Mouse (Mus musculus) right cerebral cortex, postnatal 10 days (tissue): ENCODE results near the gene Car11.
"Not testable (repeated sequence)": the region's sequence is repeated elsewhere in the genome, so short reads cannot be mapped to it uniquely, and the experiment has no call there.

Experiments
- DNase-seq, 2 experiments: peaks; one replicate each; pipeline ENCODE4 v3.0.0; 2021; ENCODE audit warnings: low spot score in 2 of 2

Gene Car11

DNA sequence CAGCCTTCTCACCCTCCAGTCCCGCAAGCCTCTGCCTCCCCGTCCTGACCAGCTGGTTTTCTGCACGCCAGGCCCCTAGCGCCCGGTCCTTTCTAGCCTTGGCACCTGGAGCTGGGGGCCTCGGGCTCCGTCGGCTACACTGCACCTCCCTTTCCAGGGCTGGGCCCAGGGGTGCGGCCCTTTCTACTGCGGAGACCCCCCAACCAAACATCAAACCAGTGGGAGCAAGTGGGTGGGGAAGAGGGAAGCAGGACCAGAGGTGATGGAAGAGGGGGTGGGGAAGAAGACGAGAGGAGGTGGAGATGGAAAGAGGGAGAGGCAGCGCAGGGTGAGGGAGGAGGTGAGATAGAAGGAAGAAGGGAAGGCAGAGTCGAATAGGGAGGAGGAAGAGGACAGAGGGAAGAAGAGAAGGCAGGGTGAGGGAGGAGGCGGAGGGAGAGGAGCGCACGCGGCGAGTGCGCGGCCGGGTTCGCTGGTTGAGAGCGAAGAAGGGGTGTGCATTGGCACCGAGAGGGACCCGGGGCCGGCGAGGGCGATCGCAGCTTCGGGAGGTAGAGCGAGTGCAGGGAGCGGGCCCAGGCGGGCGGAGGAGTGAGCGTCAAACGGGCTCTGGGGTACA, at the start of gene Car11:
Gene Car11 (plus strand): TSS at position 321 of the 619 bp plus-strand sequence.
- peak; percentile 71 to 81 for DNase-seq

DNA sequence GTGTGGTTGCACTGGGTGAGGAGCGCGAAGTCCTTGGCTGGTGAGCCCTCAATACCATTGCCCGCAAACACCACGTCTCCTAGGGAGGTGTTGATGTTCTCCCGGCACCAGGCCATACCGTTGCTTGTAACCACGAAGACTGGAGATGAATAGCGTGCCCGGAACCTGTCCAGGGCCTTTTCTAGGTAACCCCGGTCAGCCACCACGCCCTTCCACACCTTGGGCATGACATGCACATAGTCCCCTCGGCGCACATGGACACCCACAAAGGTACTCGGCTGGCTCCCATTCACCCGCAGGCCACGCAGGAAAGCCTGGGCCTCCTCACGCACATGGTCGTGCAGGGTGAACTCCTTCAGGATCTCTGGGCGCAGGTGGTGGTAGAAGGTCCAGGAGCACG, 49.2 kb upstream of the Car11 start:
- not testable (repeated sequence) for DNase-seq

DNA sequence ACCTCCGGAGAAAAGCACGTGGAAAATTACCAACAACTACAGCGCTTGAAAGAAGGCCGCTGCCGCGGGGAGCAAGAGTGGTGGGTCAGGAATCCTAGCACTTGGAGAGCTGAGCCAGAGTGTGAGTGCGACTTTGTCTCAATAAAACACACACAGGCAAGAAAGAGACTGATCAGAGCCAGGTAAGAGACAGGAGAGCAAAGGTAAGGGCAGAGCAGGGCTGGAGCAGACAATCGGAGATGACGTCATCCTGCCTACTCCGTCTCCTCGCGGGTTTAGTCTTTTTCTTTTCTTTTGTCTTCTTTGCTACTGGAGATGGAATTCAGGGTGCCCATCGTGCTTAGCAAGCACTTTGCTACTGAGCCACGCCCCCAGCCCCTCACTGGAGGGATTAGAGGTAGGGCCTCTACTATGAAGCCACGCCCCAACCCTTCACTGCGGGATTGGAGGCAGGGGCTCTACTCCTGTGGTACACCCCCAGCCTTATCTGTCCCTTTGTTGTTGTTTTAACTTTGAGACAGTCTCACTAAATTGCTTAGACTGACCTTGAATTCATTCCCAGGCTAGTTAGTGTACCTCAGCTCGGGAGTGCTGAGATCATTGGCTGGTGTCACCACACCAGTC, 45.1 kb upstream of the Car11 start:
- DNase-seq, result no peak

DNA sequence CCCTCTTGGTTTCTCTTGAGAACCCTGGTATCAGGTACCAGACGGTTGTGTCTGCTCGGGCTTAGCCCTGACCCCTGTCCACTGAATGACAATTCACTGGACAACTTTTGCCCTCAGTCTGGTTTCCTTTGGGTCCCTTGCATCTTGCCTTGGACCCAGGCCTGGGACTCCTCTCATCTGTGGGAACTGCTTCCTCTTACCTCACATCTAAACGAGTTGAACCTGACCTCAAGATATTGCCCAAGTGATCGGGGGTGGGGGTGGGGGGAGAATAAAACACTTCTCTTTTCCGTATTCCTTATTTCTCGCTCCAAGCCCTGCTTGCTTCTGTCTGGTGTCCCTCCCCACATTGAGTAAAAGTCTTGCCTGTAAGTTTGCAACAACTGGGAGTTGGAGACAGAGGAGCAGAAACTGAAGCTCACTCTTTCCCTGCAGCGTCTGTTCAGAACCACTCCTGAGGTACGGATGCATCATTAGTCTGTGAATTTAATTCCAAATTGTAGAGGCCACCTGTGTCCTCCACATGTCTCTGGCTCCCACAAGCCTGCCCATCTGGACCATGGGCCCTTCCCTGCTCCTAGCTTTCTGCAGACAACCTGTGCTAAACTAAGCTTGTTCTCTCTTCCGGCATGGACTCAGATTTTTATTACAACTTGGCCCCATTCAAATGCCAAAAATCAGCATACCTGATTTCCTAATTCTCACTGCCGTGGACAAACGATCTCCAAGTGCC, 38.7 kb upstream of the Car11 start:
- DNase-seq, result no peak

DNA sequence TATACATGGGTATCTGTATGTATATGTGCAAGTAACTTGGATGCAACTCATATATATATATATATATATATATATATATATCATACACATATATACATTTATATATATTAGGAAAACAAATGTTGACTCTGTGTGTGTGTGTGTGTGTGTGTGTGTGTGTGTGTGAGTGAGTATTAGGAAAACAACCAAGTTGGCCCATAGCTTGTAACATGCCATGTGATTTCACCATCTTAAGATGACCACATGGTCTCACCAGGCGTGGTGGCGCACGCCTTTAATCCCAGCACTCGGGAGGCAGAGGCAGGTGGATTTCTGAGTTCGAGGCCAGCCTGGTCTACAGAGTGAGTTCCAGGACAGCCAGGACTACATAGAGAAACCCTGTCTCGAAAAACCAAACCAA, 37.9 kb upstream of the Car11 start:
- DNase-seq, result not testable (repeated sequence)

DNA sequence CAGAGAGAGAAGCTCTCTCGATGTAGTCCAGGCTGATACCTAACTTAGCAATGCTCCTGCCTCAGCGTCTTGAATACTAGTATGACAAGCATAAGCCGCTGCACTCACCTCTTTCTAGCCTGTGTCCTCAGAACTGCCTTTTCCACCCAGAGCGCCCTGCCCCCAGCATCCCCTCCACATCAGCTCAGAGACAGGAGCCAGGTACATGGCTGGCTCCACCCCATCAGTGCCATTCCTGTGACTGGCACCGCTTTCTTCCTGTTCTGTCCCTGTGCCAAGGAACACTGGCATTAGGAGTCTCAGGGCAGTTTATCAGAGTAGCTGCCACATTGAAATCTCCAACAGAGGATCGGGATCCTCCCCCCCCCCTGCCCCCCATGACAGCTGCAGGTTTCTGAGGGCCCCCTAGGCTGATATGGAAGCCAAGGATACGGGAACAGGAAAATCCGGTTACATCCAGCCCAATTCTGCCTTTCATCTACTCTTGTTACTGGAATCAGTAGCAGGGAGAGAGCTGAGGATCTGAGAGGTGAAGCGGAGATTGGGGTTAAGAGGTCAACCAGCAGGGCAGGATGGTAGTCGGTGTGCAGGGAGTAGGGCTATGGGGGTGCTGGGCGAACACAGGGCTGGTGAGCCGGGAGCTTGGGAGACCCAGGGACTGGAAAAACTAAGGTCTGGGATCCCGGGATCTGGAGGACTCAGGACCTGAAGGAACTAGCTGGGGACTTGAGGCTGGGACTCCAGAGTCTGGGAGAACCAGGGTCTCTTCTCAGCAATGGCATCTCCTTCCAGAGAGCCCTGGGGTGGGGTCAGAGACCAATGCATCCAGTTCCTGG, 34.1 kb upstream of the Car11 start:
- no peak for DNase-seq

DNA sequence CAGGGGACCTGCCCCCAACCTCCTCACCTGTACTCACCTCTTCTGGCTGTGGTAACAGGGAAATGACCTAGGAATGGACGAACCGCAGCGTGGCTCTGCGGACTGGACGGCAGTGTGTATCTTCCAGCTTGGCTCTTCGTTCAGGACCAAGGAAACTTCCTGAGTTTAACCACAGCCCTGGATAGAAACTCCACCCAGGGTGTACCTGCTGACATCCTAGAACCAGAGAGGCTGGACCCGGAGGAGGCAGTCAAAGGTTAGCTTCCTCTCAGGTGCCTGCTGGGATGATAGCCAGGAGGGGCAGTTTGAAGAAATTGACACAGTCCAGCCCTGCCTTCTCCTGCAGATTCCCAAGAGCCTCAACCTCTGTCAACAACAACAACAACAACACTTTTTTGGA, 33.5 kb upstream of the Car11 start, which contains the start of gene Fut2:
Gene Fut2 (minus strand): TSS at position 234 of the 400 bp plus-strand sequence.
- no peak for DNase-seq

DNA sequence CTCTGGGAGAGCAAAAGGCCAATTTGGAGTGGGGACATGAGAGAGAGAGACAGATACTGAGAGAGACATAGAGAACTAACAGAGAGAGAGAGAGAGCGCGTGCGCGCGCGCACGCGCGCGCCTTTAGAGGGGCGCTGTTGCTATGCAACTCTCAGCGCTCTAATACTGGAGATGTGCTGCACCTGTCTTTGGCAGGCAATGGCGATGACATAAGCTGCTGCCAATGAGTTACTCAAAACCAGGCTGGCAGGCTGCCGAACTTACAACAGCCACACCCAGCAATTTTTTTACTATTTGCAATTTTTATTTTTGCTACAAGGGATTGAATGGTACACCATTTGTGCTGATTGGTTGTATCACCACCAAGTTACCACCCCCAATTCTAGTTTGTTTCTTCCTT, 31.9 kb upstream of the Car11 start:
- peak; percentile 64 to 75 for DNase-seq

DNA sequence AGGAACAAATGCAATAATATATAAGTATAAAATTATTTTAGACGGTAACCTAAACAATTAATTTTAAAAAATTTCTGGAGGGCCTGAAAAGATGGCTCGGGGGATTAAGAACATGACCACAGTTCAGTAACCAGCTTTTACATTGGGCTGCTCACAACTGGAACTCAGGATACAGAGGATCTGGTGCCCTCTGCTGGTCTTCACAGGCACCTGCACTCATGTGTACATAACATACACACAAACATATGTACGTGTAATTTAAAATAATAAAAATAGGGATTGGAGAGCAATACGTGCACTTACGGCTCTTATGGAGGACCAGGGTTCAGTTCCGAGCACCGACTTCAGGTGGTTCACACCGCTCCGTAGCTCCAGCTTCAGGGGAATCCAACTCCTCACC, 30.7 kb upstream of the Car11 start:
- no peak for DNase-seq

DNA sequence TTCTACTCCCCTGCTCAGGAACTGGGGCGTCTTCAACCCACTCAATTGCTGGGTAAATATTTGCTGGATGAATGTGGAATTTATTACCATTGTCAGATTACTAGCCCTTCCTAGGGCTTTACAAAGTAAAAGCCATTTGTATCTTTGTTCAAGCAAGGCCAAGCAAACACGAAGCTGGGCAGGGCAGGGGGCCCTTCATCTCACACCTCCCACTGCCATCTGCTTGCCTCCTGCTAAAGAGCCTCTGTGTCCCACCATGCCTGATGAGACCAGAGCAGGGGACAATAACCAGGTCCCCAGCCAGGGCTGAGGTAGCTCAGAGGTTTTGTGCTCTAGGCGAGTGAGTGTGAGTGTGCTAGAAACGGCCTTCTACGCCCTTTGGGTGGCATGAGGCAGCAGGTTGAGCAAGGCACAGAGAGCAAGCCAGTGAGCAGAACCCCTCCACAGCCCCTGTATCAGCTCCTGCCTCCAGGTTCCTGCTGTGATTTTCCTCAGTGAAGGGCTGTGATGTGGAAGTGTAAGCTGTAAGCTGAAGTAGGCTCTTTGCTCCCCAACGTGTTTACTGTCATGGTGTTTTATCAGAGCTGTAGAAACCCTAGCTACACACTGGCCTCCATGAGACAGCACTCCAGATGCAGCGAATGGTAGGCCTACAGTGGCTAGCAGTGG, 21.9 kb upstream of the Car11 start:
- DNase-seq, result no peak

DNA sequence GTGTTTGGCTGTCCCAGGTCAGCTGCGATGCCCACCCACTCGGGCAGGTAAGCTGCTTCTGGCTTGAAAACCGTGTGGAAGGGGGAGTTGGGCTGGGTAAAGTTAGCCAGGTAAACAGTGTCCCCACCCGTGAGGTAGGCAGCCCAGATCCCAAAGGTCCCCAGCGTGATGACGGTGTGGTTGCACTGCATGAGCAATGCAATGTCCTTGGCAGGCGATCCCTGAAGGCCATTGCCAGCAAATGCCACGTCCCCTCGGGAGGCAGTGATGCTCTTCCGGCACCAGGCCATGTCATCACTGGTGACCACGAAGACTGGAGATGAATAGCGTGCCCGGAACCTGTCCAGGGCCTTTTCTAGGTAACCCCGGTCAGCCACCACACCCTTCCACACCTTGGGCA, 21.1 kb upstream of the Car11 start:
- DNase-seq, result no peak

DNA sequence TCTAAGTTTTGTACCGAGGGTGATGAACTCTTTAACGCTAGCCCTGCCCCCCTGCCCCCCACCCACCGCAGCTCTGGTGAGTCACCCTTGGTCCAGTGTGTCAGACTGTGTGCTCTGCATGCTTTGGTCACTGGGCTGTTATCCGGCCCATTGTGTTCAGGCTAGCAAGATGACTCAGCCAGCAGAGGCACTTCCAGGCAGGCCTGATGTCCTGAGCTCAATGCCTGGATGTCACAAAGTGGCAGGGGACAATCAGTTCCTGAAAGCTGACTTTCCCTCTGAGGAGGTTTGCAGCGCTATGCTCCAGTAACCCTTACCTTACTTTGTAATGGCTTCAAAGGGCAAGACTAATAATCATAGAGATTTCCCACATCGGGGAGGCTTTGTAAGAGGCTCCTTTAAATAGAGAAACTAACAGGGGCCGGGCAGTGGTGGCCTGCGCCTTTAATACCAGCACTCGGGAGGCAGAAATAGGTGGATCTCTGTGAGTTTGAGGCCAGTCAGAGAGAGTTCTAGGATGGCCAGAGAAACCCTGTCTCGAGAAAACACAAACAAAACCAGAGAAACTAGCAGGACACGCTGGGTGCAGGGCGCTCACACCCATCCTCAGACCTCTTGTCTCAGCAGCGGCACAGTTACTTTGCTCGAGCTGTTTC, 19.5 kb upstream of the Car11 start:
- no peak for DNase-seq

DNA sequence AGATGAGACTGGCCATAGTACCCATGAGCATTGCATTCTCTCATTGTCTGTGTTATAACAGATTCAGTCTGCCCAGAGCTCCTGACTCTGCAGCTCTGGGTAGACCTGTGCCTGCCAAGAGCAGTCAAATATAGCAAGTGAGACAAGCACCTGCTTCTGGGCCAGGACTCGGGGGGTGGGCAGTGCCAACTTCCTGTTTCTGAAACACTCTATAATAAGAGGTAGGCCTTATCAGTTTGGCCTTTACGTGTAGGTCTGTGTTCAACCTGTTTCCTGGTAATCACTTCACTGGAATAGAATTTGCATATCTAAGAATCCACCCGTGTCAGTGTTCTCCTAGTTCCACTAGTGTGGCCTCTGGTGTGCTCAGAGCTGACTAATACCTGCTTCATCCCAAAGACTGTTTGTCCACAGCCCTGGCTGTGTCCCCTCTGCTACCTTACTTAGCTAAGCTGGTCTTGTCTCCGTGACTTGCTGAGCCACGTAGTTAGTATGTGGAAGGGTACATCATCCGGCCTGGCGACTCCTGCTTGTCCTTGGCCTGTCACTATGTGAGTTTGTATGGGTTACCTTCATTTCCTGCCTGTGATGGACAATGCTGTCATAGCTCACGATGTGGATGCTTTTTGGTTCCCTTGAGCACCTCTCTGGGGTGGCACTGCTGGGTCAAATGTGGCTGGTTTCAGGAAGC, 18.5 kb upstream of the Car11 start:
- no peak for DNase-seq

DNA sequence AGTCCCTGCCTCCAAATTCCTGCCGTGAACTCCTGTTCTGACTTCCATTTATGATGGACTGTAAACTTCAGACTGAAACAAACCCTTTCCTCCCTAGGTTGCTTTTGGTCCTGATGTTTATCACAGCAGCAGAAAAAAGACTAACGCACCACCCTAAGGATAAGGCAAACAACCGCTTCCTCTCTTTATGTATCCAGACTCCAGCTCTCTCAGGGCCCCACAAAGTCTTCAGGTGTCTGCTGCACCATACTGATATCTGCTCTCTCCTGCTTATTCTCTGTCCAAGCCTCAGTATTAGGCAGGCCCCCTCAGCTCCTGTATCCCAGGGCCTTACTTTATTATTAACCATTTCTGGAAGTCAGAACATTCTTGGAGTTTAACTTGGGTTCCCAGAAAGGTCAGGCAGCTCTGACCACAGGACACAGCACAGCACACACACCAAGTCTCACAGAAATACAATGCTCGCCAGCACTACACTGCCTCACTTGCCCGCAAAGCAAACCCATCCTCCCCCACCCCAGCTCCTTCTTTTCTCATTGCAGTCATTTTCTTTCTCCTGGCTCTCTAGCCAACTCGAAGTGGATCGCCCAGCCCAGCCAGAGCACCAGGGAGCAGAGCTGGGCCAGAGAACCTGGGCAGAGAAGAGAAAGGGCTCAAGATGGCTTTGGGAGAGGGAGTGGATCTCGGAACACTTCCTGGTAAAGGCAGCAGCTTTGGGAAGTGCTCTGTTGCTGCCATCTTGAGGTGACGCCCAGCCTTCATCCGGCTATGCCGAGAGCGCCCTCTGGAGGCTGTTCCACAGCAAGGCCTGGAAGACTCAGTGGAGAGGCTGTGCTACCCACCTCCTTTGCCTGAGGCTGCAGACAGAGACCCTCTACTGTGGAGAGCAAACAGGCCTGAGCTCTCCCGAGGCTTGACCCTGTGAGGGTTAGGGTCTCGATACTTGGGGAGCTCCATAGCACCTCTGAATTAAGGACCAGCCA, 17.2 kb upstream of the Car11 start:
- peak; percentile 89 to 92 for DNase-seq

DNA sequence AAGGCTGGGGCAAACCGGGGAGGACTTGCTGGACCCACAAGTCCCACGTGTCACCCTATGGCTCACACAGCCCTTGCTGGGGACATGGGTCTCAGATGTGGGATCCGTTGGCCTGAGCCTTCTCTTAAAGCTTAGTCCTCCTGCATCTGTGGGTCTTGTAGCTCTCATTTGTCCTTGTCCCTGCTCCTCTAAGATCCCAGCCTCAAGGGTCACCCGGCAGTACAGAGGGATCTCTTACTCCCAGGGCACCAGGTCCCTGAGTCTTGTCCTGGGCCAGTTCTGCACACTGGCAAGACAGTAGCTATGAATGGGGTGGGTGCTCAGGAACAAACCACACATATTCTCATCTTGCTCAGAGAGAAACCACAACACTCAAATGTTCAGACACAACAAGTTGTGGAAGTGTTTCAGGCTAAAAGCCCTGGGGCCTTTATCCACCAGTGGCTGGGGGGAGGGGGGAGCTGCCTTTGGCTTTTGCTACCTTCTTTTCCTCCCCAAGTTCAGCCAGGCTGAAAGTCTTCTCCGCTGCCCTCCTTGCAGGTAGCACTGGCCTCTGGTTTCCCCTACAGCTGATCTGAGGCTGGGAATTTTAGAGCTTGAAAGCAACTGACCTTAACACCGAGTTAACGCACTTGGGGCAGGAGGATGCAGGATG, 16.1 kb upstream of the Car11 start, which contains the start of gene Ntn5:
Gene Ntn5 (plus strand): TSS at position 627 of the 655 bp plus-strand sequence.
- no peak for DNase-seq

DNA sequence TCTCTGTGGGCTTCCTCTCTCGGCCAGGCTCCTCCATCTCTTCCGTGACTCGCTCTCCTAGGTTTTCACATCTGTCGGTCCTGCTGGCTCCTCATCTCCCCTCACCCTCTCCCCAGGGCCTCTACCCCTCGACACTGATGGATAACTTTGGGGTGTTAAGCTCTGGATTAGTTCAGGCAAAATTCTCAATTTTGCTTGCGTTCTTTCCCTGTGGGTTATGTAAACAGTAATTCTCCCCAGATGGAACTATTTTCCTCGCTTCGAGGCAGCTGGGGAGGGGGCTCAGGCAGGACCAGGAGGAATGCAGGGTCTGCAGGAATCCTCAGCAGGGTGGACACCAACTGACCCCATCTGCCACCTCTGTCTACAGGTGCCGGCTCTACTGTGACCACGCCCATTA, 13.8 kb upstream of the Car11 start:
- no peak for DNase-seq

DNA sequence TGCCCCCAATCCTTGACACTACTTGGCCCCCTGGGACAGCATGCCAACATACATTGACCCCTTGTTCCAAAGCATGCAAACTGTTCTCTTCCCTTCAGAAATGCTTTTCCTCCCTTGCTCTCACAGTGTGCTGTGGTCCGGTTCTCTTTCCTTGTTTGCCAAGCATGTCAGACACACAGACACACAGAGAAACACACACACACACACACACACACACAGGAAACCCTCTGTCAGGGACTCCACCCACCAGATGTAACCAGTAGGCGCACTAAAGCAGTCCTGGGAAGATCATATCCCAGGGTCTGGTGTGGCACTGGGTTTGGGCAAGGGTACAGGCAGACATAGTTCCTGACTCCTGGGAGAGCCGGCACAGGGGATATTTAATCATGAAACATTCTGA, 12.8 kb upstream of the Car11 start:
- no peak for DNase-seq

DNA sequence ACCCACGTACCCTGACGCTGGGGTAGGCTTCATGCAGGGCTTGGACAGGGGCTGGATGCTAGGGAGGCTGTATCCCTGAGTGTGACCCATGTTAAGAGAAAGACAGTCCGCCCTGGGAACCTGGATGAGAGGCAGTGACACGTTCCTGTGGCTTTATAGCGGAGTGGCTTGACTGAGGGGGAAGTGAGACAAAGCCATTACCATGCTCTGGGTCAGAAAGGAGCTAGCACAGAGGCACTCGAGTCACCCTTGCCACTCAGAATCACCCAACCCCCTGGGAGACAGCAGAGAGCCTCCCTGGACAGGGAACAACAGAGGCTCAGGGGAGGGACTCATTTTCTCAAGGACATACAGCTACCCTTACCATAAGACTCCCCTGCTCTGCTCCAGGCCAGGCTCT, 10.5 kb upstream of the Car11 start:
- no peak for DNase-seq

DNA sequence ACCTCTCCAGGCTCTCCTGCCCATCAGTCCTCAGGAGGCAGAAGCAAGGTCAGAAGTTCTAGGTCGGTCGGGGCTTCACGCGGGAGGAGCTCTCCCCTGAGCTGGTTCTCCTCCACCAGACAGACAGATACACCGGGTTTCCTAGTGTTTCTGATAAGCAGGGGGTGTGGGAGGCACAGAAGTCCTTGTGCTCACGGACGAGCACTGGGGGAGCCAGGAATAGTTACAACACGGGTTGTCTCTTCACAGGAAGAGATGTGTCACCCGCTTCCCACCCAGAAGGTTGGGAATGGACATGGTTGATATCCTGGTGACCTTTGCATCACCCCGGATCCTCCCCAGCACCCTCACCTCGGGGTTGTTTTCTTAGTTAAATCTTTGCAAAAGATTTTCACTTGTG, 9.8 kb upstream of the Car11 start:
- DNase-seq, result no peak
